Mouse (Mus musculus): ENCODE data around the gene Cir1. TPM values are rescaled to one million over a fixed set of nuclear protein-coding genes. Genes with fewer than 3 reads are reported as not detected.
A peak's percentile ranks its signal among the peaks of the same experiment; 100 is the strongest.

The Cir1 gene
- total RNA-seq, 4 experiments from 2014 or later: 11.8 to 18.4 (median 13.9) TPM

DNA sequence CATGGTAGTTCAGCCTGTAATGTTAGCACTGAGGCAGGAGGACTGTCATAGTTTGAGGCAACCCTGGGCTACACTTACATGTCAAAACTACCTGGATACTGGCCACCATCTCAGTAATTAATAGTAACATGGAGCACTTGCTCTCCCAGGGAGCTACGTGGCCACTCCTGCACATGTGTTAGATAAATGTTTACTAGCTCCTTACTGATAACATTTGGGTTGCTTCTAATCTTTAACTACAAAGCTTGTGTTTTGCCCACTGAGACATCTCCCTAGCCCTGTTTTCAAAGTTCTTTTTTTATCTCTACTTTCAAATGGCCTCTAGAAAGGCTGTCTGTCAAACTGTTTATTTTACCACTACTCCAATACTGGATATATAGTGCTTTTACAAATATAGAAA, 10.5 kb downstream of the Cir1 start:
- no peak for DNase-seq (ENCODE audit: low spot score)

- DNase-seq (ENCODE audit: low spot score): no peak
Observed at GRCm38 (mm10) chr2:73298841-73299240, 13.7 kb downstream of the Cir1 start.

GRCm38 (mm10) chr2:73298154-73298553, 14.3 kb downstream of the Cir1 start:
- DNase-seq (ENCODE audit: low spot score): no peak

DNA sequence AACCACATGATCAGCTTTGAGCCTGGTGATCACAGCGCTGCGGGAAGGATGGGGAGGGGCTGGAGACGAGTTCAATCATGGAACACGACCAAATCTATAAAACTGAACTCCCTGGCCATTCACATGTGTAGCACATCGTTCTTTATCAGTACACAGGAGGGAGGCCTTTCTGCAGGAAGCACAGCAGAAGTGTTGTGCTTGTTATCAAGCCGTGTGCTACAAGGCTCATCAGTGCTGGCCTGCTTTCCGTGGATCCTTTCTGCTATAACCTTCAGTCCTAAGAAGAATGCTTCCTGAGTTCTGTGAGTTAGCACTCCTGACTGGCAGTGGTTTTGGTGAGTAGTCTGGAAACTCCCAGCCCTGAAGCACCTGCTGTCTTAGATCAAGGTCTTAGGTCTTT, 17.5 kb downstream of the Cir1 start:
- DNase-seq (ENCODE audit: low spot score): no peak

DNA sequence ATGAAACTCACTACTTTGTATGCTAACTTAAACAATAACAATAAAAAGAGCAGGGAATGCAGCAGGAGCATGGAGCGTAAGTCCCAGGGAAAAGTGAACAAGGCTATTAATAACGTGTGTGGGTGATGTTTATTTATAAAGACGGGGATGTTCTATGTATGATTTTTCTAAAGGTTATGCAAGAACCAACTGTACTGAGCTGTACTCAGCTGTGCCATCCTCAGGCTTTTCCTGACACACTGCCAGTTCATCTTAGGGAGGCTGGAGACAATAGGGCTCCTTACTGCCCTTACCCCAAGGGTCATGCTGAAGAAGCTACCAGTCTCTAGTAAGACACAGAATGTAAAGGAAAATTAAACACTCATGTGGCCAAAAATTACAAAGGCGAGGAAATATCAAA, 21.4 kb downstream of the Cir1 start:
- no peak for DNase-seq (ENCODE audit: low spot score)

- no peak for DNase-seq (ENCODE audit: low spot score)
Observed at GRCm38 (mm10) chr2:73285630-73286029, 26.9 kb downstream of the Cir1 start.

DNA sequence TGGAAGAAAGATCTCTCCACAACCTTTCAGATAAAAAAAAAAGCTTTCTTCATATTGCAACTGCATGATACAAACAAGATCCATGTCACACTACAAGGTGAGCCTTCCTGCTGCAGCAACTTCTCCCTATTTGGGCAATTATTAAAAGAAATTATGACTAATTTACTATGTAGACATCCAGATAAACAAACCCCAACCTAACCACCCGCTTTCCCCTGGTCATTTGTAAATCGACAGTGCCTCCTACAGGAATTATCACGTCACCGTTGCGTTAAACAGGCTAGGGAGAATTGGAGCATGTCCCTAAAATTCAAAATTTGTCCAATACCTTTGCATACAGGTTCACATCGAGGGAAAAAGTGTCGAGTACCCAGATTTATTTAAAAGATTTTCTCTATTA, 30.8 kb downstream of the Cir1 start:
- DNase-seq (ENCODE audit: low spot score): no peak

DNA sequence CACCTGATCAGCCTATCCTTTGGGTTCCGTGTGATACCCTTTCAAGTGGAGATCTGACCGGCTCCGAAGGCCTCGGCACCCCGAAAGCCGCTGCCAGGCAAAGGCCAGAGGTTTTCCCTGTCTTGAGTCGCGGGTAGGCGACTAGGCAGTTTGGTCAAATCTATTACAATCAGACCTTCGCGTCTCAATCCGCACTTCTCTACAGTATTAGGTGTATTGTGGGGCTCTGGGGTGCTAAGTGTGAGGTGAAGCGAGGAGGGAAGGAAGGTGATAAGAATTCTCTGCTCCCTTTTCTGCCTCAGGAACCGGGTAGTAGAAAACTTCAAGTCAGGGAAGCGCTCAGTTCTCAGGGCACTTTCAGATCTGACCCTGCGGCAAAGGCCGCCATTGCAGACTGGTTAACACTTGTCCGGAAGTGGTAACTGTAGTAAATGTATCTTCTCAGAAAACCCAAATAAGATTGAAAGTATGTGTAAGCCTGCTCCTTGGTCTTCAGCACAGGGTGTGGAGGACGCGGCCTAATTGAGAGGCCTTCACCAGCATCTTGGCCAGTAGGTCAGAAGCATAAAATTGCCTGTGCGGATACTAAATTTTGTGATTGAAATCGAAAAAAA, 31.3 kb downstream of the Cir1 start:
- DNase-seq (ENCODE audit: low spot score): no peak

DNA sequence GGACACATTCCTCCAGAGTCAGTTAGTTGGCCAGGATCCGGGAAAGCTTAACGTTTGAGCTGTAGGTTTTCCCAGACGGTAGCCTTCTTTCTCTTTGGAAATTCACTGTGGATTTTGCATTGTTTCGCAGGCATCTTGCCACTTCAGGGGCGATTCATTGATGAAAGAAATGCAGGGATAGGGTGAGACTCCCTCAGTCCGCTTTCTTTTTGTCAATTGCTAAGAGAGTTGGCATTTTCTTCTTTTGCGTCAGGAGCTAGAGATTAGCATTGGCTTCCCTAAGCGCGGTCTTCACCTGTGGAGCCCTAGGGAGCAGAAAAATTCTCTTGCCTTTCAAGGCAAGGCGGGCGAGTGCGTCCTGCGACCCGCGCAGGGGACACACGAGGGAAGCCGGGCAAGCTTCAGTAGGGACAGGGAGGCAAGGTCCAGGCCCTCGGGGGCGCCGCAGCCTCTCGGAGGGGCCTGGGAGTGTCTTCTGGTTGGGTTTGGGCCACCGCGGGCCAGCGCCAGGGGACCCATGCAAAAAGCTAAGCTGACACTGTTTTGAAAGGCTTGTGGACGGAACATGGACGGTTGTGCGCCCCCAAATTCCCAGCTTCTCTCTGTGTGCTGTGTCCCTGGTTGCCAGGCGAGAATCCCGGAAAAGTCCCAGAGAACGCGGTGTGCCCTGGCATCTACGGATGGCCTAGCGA, 32.0 kb downstream of the Cir1 start:
- DNase-seq (ENCODE audit: low spot score): no peak

DNA sequence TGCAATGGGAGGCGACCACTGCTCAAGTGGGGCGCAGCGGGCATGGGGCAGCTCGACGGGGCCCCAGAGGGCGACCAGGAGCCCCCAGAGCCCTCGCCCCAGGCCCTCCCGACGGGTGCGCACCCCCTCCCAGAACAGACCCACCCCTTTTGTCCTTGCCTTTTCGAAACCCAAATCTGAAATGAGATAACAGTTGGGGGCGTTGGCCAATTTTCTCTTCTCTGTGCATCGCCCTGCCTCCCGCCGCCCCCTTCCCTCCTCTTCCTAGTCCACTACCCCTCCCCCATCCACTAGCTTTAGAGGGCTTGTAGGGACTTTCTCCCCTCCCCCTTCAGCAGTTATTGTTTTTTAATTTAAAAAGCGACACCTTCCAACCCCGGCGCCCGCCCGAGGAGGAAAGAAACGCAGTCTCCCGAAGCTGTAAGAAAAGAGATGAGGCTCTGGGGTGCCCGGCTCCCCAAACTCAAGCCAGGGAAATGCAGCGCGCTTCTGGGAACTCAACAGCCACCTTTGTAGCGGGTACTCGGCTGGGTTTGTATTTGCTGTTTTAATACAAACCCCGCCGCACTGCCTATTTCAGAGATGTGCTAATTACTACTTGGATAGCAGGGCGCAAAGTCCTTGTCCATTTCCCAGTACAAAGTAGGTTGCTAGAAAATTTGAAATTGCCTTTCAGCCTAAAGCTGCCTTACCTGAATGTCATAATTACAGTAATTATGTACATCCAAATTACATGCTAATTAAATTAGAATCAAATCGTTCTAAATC, 33.0 kb downstream of the Cir1 start:
- DNase-seq (ENCODE audit: low spot score): no peak

DNA sequence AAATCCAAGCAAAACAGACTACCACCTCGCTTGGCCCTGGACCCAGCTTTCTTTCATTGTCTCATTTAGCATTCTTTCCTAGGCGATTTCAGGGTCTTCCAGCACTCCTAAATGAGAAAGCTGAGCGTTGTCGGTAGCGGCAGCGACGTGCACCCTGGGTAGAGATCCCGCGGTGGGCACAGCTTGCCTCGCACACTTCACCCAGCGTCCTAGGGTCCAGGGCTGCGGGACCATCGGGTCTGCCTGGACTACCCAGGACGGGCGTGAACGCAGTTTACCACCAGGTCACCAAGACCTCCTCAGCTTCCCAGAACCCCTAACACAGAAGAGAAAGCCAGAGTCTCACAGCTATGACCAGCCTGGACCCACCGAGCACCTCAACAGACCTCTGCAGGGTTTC, 33.6 kb downstream of the Cir1 start:
- DNase-seq (ENCODE audit: low spot score): no peak

- peak; percentile 83 for DNase-seq (ENCODE audit: low spot score)
Observed at GRCm38 (mm10) chr2:73278131-73278854, 34.2 kb downstream of the Cir1 start.

DNA sequence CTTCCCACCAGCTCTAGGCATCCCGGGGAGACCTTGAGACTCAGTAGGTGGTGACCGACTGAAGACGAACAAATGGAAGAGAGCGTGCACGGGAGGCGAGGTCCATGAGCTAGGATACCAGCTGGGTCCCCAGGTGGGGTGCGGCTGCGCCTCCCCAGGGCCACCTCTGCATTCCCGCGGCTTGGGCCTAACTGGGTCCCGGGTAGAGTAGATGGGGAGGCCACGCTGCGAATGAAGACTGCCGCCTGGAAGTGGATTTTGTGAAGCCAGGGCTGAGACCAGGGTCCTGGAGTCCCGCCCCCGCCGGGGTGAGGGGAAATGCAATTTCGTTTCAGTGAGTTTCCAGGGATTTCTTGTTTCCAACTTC, 34.8 kb downstream of the Cir1 start:
- no peak for DNase-seq (ENCODE audit: low spot score)

DNA sequence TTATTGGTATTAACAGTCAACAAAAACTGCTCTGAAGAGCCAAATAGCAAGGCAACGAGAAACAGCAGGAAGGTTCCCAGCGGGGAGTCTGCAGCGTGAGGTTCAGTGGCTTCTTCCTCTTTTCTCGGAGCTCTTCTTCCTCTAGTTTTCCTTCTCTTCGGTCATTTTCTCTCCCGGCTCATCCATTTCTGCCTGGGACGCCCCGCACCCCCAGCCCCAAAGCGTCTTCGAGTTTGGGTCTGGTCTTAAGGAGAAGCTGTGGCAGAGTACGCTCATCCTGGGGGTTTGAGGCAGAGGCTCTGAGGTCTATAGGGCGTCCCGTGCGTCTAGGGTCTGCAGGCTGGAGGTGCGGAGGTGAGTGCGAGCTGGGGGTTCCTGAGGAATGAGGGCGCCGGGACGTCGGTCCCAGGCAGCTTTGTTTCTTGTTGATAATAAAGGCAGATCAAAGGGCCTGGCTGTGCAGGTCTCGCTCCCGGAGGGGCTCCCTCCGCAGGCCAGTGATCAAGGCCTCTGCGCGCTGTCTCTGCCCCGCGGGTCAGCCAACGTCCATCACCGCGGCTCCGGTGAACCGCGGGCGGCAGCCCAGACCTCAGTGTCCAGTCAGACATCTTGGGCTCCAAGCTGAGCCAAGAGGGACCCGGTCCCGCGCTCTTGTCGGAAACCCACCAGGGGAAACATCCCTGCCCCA, 35.3 kb downstream of the Cir1 start:
- no peak for DNase-seq (ENCODE audit: low spot score)

GRCm38 (mm10) chr2:73276141-73276571, 36.3 kb downstream of the Cir1 start:
- DNase-seq (ENCODE audit: low spot score): no peak

DNA sequence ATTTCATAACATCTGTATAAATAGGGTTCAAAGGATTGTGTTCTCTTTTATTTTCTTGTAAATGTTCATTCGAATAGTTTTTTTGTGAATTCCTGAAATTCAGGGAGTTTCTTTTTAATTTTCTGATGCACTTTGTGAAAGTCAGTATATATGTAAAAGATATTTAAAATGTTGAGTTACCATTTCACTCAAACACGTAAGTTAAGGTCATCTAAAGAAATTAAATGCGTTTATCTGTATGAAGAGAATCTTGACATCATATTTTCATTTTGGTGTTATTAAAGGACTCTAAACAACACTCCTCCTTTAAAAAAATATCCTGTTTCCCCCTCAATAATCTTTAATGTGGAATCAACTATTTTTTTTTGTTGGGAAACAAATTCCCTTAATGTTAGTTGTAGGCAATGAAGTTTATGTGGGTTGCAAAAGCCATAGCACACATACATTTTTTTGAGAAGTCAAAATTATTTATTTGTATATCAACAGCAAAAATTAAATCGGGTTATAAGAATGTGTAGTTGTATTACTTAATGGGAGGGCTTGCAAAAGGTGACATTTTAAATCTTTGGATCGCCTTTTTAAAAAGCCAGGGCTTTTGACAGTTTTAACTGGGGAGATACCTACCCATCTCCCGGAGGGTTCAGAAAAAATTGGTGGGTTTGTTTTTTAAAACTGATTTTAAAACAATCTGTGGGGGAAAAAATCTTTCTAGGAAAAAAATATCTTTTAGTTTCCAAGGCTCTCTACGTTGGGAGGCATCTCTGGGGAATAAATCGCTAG, 37.0 kb downstream of the Cir1 start:
- DNase-seq (ENCODE audit: low spot score): no peak

DNA sequence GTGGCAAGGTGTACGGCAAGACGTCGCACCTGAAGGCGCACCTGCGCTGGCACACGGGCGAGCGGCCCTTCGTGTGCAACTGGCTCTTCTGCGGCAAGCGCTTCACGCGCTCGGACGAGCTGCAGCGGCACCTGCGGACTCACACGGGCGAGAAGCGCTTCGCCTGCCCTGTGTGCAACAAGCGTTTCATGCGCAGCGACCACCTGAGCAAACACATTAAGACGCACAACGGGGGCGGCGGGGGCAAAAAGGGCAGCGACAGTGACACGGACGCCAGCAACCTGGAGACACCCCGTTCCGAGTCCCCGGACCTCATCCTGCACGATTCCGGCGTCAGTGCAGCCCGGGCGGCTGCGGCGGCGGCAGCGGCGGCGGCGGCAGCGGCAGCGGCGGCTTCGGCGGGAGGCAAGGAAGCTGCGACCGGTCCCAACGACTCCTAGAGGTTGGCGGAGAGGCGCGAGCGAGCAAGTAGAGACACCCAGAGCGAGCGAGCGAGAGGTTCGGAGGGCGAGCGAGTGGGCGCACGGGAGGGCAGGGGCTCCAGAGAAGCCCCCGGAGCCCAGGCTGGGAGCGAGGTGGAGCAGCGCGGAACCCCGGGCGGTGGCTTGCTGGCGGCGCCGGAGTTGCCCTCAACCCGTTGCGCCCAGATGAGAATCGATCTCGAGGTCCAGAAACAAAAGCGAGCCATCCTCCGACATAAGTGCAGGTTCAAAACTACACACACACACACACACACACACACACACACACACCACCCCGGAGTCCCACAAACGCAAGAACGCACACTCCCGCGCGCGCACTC, 38.2 kb downstream of the Cir1 start:
- no peak for DNase-seq (ENCODE audit: low spot score)

- DNase-seq (ENCODE audit: low spot score): no peak
Observed at GRCm38 (mm10) chr2:73273249-73274118, 39.0 kb downstream of the Cir1 start.
